Mouse (Mus musculus) kidney, postnatal 14 days (tissue): ENCODE measurements around the gene Ston1.

ENCODE experiments used
- DNase-seq: peaks from one replicate; pipeline ENCODE4 v3.0.0; 2022; ENCODE audit warnings: mixed read lengths

The Ston1 gene

DNA sequence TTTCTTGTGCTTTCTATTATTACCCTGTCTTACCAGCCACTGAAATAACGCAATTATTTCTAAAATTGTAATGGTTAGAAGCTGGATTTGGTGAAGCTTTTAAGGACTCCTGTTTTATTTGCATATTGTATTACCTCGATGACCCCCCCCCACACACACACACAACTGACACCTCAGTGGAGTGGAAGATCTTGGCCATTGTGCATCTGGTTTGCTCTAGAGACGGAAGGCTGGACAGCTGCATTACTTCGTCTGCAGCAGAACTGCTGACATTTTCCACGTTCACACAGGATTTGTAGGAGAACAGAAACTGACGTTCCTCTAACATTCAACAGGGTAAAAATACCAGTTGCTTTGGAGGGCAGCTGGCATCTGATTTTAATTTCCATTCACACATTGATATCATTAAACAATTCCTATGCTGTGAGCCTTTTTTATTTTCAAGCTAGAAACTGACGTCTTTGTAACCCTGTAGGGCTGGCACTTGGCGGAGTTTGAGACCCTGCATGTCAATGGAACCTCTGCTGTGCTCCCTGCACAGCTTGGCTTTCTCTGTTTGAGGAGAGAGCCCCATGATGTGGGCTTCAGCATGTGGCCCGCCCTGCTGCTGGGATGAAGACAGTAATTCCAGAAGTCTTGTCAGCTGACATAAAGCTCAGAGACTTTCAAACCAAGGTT lies 99.3 kb downstream of the Ston1 start:
- no peak for DNase-seq

DNA sequence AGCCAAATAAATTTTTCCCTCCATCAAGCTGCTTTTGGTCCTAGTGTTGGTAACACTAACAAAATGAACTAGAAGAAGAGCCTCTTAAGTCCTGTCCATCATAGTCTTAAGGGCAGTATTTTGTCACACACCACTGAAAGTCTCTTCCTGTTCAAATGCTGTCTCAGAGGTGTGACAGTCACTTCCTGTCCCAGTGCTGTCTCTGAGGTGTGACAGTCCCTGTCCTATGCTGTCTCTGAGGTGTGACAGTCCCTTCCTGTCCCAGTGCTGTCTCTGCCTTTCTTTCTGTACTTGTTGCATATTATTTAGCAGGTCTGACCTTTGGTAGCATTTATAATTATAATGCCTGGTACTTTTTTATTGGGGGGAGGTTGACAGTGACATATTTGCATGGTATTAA lies 103.4 kb downstream of the Ston1 start:
- DNase-seq: no peak

DNA sequence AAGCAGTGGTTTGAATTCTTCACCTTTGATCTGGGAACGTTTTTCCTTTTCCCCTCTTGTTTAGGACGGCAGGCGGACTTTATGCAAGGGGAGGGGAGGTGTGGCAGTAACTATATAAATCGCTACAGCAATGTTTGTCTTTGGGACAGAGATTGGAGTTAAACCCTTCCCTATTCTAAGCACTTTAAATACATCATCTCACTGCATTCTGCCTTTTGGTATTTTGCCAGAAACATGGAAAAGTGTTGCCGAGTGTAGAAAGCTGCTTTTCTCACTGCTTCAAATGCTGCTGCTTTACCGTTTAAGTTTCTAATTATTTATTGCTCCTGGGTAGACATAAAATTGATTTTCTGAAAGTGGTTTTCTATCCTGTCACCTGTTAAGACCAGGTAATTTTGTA lies 104.9 kb downstream of the Ston1 start:
- DNase-seq: no peak

DNA sequence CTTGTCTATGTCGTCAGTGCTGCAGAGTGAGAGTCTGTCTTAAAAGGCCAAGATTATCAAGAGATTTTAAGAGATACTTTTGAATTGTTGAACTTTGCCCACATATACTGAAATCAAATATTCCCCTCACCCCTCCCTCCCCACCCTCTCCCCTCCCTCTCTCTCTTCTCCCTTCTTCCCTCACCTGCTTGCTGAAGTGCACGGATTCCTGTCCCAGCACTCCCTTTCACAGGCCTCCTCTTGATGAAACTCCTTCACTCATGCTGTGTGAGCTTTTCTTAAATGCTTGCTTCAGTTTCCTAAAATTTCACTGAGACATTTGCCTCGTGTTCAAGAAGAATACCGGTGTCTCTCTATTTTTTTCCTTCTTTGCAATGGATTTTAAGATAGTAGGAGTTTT lies 105.6 kb downstream of the Ston1 start:
- no peak for DNase-seq

DNA sequence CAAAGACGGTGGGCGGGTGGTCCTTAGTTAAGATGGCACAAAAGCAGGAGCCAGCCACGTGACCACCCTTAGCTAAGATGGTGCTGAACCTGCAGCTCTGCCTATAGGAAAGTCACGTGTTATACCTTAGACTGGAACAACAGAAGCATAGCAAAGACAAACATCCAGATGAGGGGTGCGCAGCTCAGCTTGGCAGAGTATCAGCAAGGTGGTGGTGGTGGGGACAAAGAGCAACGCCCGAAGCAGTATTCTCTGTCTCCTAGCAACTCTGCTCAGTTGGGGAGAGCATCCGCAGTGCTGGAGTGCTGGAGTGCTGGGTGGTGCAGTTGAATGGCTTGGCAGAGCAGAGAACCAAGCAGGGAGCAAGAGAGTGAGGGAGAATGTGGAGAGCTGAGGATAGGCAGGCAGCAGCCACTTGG lies 108.8 kb downstream of the Ston1 start:
- DNase-seq: no peak
